Mouse (Mus musculus) left cerebral cortex, adult 9 months (tissue): ENCODE data around the gene Nutm1.
A peak's percentile ranks its signal among the peaks of the same experiment; 100 is the strongest.
"Not testable (repeated sequence)": the region's sequence is repeated elsewhere in the genome, so short reads cannot be mapped to it uniquely, and the experiment has no call there.

Experiments
- DNase-seq, 2 experiments: peaks; one replicate each; pipeline ENCODE4 v3.0.0; 2022; ENCODE audit warnings: low spot score in 2 of 2

Nutm1 gene

DNA sequence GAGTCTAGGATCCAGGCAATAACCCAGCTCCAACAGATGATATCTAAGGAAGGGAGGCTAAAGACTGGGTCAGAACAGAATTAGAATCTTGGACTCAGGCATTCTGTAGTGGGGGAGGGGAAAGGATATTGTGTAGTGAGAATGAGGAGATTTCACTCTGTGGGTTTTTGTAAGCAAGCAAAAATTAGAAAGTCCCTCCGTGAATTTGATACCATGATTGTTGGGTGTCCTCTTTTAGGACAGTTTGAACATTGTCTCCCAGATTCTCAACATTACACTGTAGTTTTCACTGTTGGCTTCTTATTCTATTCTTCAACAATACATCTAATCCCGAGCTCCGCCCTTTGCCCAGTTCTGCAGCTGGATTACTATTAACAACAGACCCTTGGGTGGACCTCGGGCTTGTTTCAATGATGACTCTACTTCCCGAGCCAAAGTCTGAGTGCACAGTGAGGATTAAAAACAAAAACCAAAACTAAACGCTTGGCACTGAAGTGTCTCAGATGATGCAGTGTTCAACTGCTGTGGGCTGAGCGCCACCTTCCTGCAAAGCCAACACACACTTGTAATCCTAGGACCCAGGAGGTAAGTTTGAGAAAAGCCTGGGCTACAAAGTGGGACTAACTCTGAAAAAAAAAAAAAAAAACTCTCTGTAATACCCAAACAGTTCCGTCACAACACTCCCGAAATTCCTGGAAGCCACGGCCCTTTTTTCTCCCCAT lies at the start of gene Nutm1:
Gene Nutm1, minus strand, starts transcription at position 51 of the 722 bp plus-strand sequence.
- DNase-seq, result no peak

DNA sequence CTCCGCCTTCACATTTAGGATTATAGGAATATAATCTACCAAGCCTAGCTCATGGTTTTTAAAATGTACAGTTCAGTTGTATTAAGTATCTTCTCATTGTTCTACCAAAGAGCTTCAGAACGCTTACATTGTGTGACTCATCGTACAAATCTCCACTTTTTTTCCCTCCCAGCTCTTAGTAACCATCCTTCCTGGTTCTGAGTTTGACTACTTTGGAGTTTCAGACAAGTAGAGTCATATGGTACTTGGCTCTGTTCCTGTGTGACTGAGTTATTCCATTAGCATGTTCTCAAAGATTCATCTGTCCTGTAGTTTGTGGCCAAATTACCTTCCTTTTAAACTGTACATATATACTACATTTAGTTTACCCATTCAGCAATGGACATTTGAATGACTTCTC lies 49.6 kb upstream of the Nutm1 start:
- DNase-seq, result no peak

DNA sequence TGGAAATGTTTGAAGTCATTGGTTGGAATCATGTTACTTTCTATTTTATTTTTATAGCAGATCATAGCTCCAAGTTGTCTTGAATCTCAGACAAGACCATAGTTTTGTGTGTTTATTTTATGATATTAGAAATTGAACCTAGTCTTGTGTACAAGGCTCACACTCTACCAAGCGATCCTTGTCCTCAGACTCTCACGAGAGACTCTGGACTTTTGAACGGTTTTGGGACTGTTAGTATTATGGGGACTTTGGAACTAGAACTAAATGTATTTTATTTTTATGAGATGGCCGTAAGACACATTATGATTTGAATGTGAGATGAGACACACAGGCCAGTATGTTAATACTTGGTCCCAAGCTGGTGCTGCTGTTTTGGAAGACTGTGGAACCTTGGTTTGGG lies 39.1 kb upstream of the Nutm1 start:
- DNase-seq, result no peak

DNA sequence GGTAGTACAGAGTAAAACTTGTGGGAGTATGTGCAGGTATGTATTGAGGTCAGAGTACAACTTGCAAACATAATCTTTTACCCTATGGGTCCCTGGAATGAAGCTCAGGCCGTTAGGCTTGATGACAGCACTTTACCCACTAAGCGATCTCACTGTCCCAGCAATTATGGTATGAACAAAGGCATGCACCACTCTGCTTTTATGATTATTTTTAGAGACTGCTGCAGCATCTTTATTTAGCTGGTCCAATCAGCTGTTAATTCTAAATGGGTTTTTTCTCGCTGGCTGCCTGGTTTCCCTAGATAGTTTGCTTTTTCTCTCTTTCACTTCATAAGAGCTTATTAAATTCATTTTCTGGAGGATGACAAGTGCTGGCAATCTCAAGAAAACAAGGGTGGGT lies 37.1 kb upstream of the Nutm1 start:
- peak; percentile 23 to 49 for DNase-seq

DNA sequence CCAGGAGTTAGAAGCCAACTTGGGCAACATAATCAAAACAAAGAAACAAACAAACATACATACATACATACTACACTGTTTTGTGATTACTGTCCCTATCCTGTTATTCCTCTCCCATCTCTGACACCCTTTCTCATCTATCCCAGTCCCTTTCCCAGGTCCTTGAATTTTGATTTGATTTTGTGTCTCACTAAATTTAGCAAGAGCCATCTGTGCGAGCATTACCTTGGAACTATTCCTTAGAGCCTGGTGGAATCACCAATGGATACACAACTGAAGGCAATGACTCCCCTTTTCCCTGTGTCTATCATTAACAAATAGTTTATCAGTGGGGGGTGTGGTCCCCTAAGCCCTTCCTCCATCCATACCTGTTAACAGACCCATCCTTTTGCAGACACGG lies 33.7 kb upstream of the Nutm1 start:
- DNase-seq, result no peak

DNA sequence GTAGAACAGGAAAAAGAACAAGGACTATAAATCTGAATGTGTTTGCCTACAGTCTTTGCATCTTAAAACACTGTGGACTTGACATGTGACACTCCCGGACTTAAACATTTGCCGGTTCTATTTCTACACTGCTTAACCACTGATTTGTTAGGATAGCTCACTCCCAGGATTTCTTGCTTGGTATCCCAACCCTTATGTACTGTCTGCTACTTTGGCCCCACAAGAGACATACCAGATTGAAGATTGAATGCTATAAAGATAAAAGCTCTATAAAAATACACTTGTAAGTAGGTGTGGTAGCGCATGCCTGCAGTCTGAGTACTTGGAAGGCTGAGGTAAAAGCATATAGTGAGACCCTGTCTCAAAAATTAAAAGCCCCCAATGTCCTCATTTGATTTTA lies 30.4 kb upstream of the Nutm1 start:
- no peak for DNase-seq

DNA sequence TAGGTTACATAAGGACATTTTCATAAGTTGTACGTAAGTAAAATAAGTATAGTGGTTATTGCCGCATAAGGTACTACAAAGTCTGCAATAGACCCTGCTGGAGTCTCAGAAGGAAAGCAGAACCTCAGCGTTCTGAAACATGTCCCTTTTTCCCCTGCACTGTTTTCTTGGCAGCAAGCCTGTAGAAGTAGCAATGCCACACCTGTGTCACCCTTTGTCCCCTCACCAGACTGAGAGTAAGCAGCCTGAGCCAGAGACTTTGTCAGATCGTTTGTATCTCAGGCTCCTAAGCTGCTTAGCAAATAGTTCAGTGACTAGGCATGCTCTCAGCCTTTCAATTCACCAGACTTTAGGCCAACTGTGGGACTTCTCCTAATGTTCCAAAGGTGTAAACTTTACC lies 28.0 kb upstream of the Nutm1 start:
- no peak for DNase-seq

DNA sequence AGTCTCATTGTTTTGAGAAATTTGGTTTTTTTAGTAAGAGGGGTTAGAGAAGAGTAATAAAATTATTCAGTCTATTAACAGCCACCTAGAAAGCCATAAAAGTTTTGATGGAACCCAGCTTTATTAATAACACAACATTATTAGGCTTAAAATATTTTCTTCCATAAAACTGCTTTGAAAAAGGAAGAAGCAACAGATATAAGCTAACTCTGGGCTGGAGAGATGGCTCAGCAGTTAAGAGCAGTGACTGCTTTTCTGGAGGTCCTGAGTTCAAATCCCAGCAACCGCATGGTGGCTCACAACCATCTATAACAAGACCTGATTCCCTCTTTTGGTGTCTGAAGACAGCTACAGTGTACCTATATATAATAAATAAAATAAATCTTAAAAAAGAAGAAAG lies 27.0 kb upstream of the Nutm1 start:
- not testable (repeated sequence) for DNase-seq

DNA sequence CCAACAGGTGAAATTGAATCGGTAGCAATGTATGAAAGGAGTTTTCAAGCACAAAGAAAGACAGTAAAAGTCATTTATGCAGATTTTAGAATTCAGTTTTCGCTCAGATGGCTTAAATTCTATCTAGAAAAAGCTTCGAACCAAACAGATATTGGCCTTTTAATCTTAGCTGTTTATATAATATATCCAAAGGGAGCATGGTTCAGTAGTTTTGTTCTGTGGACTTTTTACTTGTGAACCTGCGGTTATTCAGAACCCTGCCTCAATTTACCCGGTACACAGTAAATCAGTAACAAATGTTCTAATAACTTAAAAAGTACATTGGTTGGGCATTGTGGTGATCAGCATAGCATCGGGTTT lies 25.9 kb upstream of the Nutm1 start:
- DNase-seq, result no peak

DNA sequence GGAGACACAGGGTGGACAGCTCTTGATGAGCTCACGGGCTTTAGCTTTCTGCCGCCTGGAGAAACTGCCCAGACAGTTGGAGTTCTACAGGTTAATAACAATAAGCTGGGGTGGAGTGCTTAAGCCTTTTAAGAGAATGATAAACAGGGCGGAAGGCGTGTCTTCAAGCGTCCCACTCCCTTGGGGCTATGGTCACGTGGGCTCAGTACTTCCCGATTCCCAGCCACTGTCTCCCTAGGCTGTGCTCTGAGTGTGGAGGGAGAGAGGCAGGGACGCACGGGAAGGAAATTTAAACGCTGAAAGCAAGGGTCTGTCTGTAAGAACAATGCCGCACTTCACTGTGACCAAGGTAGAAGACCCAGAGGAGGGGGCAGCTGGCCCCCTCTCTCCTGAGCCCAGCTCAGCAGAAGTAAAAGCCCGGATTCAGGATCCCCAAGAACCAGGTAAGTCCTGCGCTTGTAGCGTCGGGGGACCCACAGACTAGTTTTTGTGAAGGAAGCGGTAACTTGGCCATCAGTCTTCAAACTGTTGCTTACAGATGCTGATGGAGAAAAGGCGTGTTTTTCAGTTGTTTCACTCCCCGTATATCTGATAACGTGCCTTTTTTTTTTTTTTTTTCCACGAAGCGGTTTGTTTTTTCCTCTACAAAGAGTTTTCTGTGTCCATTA lies 25.4 kb upstream of the Nutm1 start:
- DNase-seq, result no peak

DNA sequence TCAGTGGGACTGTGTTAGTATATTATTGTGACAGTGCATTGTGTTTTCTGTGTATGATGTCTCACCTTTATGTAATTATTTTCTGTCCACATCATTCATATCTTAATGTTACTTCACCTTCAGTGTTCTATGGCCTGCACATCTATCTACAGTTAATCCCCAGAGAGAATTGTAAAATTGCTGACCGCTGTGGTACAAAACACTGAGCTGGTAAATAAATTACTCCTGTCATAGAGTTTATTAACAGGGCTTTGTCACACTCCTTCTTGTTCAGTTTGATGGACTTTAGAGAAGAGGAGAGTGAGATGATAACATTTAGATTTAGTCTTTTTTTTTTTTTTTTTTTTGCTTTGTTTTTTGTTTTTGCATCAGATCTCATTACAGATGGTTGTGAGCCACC lies 23.8 kb upstream of the Nutm1 start:
- no peak for DNase-seq

DNA sequence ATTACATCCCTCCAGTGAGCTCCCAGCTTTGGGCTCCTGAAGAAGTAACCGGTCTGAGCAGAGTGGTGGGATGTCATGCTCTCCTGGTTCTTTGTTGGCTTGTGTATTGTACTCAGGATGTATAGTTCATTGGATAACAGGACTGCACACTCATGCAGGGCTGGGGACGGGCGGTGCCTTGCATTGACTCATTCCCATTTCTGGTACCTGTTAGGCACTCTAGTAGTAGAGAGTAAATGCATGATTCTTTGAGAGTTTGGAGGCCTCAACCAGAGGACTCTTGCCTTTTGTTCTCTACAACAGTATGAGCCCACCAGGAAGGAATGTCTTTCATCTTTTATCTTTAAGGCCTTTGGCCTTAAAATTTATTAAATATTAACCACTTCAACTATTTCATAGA lies 17.8 kb upstream of the Nutm1 start:
- no peak for DNase-seq

DNA sequence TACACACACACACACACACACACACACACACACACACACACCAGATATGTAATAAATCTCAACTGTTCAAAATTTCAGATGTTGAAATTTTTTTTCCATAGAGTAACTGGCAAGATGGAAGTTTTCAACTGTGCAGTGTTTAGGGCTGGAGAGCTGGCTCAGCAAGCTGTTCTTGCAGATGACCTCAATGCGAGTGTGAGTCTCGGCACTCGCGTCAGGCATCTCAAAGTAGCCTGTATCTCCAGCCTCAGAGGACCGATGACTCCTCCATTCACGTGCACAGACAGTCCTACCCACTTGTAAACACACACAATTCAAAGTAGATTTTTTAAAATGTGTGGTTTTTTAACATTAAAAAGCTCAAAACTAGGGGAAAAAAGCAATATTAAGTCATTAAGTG lies 14.4 kb upstream of the Nutm1 start:
- DNase-seq, result no peak

DNA sequence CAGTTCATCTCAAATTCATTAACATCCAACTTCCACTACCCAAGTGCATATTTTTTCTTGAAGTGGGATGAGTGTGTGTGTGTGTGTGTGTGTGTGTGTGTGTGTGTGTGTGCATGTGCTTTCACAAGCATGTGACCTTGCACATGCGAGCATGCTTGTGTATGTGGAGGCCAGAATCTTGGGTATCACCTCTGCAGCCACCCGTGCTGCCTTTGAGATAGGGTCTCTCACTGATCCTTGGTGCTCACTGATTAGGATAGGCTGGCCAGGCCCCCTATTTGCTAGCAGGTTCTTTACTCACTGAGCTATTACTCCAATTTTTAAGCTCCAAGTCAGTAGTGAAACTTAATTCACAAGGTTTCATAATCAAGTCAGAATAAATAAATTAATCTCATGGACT lies 13.8 kb upstream of the Nutm1 start:
- DNase-seq, result no peak

DNA sequence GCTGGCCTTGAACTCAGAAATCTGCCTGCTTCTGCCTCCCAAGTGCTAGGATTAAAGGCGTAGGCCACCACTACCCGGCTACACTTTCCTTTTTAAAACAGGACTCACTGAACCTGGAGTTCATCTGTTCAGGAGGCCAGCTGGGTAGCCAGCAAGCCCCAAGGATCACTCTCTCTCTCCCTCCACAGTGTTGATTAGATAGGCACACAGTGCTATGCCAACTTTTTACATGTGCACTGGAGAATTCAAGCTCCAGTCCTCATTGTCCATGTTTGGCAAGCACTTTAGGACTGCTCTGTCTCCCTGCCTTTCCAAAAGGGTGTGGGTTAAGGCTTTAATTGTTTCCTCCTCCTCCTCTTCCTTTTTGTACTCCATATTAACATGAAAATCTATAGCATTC lies 10.9 kb upstream of the Nutm1 start:
- no peak for DNase-seq

DNA sequence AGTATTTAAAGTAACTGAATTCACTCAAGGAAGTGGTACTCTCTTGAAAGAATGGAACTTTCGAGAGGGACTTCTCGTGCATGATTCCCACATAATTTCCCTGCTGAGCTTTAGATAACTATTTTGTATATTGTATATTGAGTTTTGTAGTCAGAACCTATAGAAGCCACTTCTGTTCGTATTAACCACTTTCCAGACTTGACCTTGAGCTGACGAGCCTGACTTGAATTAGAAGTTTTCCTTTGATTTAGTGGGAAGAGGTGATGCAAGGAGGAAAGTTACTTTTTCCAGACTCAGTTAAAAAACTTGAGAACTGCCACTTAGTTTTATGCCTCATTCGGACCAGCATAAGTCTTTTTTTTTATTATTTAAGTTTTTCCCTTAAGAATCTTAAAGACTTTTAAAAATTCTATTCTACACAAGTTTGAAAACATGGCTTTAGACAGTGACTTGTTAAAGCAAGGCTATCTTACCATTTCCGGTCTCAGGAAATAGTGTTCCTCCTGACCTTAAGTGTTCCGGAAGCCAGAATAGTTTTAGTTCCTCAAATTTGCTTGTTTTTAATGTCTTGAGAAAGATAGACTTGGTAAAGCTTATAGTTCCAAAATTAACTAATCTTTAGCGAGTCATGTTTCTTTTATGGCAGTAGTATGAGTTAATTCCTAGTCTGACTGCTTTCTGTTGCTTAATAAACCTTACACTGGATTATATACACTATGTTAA lies 8.6 kb upstream of the Nutm1 start:
- DNase-seq, result no peak

DNA sequence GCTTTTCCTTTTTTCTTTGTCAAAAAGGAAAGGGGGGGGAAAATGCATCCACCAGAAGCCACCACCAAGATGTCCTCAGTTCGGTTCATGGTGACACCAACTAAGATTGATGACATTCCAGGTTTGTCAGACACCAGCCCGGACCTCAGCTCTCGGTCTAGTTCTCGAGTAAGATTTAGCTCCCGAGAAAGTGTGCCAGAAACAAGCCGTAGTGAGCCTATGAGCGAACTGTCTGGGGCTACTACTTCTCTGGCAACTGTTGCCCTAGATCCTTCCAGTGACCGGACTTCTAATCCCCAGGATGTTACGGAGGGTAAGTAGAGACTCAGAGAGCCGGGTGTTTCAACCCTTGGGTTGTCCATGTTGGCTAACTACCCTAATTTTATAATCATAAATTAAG lies 7.7 kb upstream of the Nutm1 start:
- no peak for DNase-seq

DNA sequence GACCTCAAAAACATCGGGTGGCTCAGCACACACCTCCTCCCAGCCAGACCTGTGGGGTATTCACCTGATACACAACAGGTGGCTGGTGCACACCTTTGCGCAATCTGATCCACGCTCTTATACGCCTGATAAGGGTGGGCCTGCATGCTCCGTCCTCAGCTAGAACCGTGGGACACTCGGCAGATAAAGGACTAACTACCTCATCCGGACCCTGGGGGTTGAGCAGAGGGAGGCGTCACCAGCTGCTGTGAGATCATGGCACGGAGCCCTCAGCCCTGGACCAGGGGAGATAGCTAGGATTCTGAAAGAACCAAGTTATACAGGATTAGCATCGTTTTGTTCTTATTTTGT lies 7.1 kb upstream of the Nutm1 start, which contains the start of gene Gm21985:
Gene Gm21985, plus strand, starts transcription at position 73 of the 351 bp plus-strand sequence.
- DNase-seq, result peak in 1 of 2 experiments; percentile 43

DNA sequence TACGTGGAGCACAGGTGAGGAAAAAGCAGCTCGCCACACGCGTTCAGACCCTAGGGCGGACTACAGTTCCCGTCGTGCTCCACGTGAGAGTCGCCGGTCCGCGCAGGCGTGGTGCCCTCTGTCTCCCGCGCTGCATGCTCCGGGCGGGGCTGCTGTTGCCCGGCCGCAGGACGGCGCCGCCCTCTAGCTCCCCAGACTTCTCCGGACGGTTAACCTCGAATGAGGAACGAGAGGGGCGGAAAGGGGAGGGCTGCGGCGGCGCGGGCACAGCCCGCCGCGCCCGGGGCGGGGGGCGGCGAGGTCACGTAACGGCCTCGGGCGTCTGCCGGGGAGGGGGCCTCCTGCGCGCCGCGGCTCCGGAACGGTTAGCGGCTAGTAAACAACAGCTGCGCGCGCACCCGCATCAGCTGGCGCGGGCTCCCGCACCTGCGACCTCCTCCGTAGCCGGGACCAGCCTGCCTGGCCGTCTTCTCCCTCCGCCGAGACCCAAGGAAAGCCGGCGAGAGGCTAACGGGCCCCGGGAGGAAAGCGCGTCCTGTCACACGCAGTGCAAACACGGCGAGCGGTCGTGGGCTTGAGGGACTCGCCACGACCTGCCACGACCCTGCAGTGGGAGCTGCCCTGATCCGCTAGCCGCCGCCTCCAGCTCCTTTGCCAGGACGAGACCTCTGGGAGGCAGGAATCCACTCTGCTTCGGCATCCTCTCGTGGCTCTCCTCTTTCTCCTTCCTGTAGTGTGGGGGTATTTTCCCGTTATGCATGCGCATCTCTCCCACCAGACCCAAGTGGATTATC lies 6.6 kb upstream of the Nutm1 start, which contains the start of gene Slc12a6:
Gene Slc12a6, plus strand, starts transcription at position 378 of the 794 bp plus-strand sequence.
- peak; percentile 78 to 89 for DNase-seq

DNA sequence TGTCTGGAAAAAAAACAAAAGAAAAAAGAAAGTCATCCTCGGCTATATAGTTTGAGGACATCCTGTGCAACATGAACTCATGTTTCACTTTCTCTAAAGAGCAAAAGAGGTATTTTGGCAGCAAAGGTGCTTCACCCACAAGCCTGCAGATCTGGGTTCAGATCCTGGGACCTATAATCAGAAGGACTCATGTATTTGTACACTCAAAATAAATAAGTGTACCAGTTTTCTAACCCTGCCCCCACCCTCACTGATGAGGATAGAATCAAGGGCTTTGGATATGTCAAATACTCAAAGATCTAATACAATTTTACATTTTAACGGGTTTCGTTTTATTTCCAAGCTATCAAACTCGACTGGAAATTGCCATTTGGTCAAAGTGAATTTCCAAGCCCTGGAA lies 5.3 kb upstream of the Nutm1 start:
- no peak for DNase-seq

DNA sequence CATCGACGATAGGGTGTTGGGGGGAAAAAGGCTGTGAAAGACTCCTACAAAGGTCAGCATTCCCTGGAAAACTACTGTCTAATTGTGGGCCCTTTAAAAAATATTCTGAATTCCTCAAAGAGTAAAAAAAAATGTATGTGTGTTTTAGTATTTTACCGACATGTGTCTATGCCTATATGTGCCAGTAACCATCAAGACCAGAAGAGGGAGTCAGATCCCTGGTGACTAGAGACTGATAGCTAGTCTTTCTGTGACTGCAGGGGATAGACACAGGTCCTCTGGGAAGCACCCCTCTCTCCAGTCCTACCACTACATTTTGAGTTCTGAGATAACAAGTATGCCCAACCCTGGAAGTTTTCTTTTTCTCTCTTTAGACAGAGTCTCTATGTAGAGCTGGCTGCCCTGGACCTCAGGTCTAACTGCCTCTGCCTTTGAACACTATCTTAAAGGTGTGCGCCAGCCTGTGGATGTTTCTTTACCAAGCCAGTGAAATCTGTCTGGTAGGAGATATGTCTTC lies 3.7 kb upstream of the Nutm1 start:
- no peak for DNase-seq
